Mouse (Mus musculus): Measurements from ENCODE around the gene Afap1l2. TPM values are rescaled to one million over a fixed set of nuclear protein-coding genes. Genes with fewer than 3 reads are reported as not detected.
A peak's percentile ranks its signal among the peaks of the same experiment; 100 is the strongest.

Gene Afap1l2
- polyA plus RNA-seq, 1 experiment from 2014 or later = 5.5 TPM

DNA sequence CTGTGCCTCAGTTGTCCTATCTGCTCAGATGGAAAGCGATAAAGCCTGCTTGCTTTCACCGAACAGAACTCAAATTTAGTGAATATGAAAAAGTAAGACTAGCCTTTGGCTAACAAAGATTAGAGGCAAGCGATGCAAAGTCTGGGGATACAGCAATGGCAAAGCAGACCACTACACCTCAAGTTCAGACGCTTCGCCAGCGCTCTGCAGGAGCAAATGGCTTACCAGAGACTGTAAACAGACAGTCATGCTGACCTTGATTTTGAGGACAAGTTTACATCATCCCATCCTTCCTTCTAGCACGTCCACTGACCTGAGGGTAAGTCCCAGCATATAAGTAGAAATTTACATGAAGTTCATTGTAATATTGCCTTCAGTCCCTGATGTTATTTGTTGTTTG, 61.8 kb downstream of the Afap1l2 start:
- Histone ChIP-seq H3K9me3 (no peaks in the 10 kb centered on the region), H3K27ac (no peak overlapping the region), H3K27me3 (no peaks in the 10 kb centered on the region), H3K36me3 (no peaks in the 10 kb centered on the region), H3K9ac (replicated peaks) (no peak overlapping the region), H3K4me3 (replicated peaks) (no peak overlapping the region), H3K4me1 (replicated peaks) (no peaks in the 10 kb centered on the region), H3K4me2 (replicated peaks) (no peak overlapping the region)
- no peak for ATAC-seq
- WGBS = 93% methylated on average over 7 of the region's 7 CpGs

DNA sequence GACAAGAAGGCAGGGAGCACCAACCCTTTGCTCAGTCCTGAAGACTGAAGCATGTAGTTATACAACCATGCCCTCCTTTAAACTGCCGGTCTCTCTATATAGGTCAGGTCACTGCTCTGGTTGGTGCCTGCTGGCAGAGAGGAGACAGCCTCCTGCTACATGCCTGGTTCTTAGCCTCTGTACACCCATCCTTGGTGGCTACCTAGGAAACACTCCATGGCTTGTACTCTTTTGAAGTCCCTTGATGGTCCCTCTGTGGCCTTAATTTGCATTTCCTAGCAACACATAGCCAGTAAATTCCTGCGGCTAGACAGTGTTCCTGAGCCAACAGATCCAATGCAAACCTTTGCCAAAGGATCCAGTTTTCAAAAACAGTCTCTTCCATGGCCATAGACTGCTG, 62.4 kb downstream of the Afap1l2 start:
- WGBS = 76% methylated on average over 2 of the region's 2 CpGs
- Histone ChIP-seq H3K27me3 (no peaks in the 10 kb centered on the region), H3K4me1 (replicated peaks) (no peaks in the 10 kb centered on the region), H3K36me3 (no peaks in the 10 kb centered on the region), H3K9me3 (no peaks in the 10 kb centered on the region), H3K4me2 (replicated peaks) (no peak overlapping the region), H3K27ac (no peak overlapping the region), H3K4me3 (replicated peaks) (no peak overlapping the region), H3K9ac (replicated peaks) (no peak overlapping the region)
- ATAC-seq = no peak

DNA sequence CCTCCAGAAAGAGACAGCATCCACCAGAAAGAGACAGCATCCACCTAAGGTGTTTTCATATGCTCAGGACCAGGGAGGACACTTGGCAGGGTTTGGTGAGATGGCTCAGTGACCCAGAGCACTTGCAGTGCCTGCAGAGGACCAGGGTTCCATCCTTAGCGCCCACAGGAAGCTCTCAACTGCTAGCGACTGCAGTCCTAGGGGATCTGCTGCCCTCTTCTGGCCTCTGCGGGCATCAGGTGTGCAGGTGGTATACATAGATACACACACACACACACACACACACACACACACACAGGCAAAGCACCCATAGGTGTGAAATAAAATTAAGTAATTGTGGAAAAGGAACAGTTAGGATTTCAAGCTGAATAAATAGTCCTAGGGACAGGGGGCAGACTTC, 63.2 kb downstream of the Afap1l2 start:
- no peak overlapping the region for H3K4me2 ChIP-seq (replicated peaks)
- H3K27ac ChIP-seq = no peak overlapping the region
- H3K4me1 ChIP-seq (replicated peaks) = 0 out of 2 replicates have a peak, but pooled peaks cover 3% of the 10 kb centered on the region
- no peaks in the 10 kb centered on the region for H3K27me3 ChIP-seq
- no peaks in the 10 kb centered on the region for H3K9me3 ChIP-seq
- H3K4me3 ChIP-seq (replicated peaks) = no peak overlapping the region
- no peaks in the 10 kb centered on the region for H3K36me3 ChIP-seq
- no peak for ATAC-seq
- no peak overlapping the region for H3K9ac ChIP-seq (replicated peaks)
- 95% methylated on average over 3 of the region's 3 CpGs for WGBS

DNA sequence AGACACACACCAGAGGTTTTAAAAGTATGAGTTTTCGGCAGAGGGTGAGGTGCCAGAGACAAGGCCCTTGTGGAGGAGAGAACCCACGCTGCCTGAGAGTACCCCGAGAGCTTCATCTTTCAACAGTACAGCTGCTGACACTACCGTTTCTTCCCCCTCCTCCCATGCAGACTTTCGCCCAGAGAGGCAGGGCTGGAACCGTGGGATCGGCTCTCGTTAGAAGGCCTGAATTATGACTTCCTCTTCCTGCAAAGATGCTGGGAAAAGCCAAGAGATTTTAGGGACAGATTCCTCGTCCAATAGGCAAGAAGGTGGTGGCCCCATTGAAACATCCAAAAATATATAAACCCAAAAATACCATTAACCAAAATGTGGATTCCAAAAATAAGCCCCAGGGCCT, 63.8 kb downstream of the Afap1l2 start:
- Histone ChIP-seq H3K9me3 (no peaks in the 10 kb centered on the region), H3K4me2 (replicated peaks) (no peak overlapping the region), H3K36me3 (no peaks in the 10 kb centered on the region), H3K9ac (replicated peaks) (no peak overlapping the region), H3K4me1 (replicated peaks) (0 out of 2 replicates have a peak, but pooled peaks cover 6% of the 10 kb centered on the region), H3K27ac (no peak overlapping the region), H3K4me3 (replicated peaks) (no peak overlapping the region), H3K27me3 (no peaks in the 10 kb centered on the region)
- 88% methylated on average over 9 of the region's 9 CpGs for WGBS
- ATAC-seq = no peak

DNA sequence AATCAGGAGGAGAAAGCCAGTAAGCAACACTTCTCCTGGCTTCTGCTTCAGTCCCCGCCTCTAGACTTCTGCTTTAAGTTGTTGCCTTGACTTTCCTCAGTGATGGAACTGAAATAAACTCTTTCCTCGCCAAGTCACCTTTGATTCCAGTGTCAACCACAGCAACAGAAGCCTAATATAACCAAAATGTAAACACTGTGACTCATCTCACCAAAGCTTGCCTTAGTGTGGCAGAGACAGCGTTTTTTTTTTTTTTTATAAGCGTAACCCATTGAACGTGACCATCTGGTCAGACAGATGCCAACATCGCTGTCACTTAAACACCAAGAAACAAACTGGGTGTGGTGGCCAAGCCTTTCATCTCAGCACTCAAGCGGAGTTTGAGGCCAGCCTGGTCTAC, 65.8 kb downstream of the Afap1l2 start:
- H3K27ac ChIP-seq = no peak overlapping the region
- 0 out of 2 replicates have a peak, but pooled peaks cover 6% of the 10 kb centered on the region for H3K4me1 ChIP-seq (replicated peaks)
- no peak overlapping the region for H3K9ac ChIP-seq (replicated peaks)
- no peak for ATAC-seq
- no peak overlapping the region for H3K4me2 ChIP-seq (replicated peaks)
- no peaks in the 10 kb centered on the region for H3K9me3 ChIP-seq
- H3K27me3 ChIP-seq = no peaks in the 10 kb centered on the region
- no peak overlapping the region for H3K4me3 ChIP-seq (replicated peaks)
- no peaks in the 10 kb centered on the region for H3K36me3 ChIP-seq
- WGBS = 93% methylated on average over 7 of the region's 7 CpGs

DNA sequence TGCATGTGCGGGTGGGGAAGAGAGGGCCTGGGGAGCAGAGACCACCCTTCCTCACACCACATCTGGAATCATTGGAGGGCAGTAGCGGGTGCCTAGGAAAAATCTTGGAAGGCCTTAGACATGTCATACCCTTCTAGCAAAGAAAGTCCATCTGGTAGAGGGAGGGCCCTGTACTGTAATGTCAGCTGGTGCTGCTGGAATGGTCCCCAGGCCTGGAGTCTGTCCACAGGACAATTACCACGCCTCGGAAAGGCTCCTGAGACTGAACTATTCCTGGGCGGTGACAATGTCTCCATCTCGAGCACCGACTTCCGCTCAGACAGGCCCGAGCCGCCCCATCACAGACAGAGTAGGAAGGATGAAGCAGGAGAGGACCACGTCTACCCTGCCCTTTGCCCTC, 67.5 kb downstream of the Afap1l2 start:
- Histone ChIP-seq H3K4me1 (replicated peaks) (0 out of 2 replicates have a peak, but pooled peaks cover 6% of the 10 kb centered on the region), H3K27ac (no peak overlapping the region), H3K4me2 (replicated peaks) (no peak overlapping the region), H3K9me3 (no peaks in the 10 kb centered on the region), H3K36me3 (no peaks in the 10 kb centered on the region), H3K4me3 (replicated peaks) (no peak overlapping the region), H3K9ac (replicated peaks) (no peak overlapping the region), H3K27me3 (no peaks in the 10 kb centered on the region)
- ATAC-seq = no peak
- 94% methylated on average over 11 of the region's 11 CpGs for WGBS

DNA sequence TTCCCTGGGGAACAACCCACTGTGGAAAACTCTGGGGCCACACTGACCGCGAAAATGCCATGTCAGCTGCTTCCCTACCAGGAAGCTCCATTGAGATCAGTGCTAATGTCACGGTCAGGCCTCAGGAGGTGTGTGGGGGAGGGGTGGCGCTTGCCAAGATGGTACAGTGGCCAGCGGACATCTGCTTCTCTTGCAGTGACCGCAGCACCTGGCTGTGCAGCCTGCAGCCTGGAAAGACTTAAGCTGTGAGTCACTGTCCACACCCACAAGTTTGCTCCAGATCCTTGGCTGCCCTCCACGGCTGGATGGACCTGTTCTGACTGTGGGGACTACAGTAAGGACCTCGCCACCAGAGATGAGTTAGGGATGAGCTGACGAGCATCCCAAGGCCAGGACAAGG, 68.2 kb downstream of the Afap1l2 start:
- Histone ChIP-seq H3K4me2 (replicated peaks) (no peak overlapping the region), H3K4me1 (replicated peaks) (0 out of 2 replicates have a peak, but pooled peaks cover 6% of the 10 kb centered on the region), H3K27ac (no peak overlapping the region), H3K27me3 (no peaks in the 10 kb centered on the region), H3K9me3 (no peaks in the 10 kb centered on the region), H3K4me3 (replicated peaks) (no peak overlapping the region), H3K36me3 (no peaks in the 10 kb centered on the region), H3K9ac (replicated peaks) (no peak overlapping the region)
- ATAC-seq = 0 out of 2 replicates have a peak, but pooled peaks have one; percentile 20
- 52% methylated on average over 9 of the region's 9 CpGs for WGBS

DNA sequence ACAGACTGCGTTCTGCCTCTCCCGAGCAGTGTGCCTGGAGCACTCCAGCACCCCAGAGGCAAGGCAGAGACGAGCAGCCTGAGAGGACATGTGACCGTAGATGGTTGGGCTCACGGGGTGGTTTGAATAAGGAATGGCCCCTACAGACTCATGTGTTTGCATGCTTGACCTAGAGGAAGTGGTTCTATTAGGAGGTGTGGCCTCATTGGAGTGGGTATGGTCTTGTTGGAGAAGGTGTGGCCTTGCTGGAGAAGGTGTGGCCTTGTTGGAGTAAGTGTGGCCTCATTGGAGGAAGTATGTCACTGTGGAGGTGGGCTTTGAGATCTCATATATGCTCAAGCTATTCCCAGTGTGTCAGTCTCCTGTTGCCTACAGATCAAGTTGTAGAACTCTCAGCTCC, 70.1 kb downstream of the Afap1l2 start:
- ATAC-seq = no peak
- 94% methylated on average over 5 of the region's 5 CpGs for WGBS
- H3K4me2 ChIP-seq (replicated peaks) = no peak overlapping the region
- no peak overlapping the region for H3K9ac ChIP-seq (replicated peaks)
- H3K9me3 ChIP-seq = no peaks in the 10 kb centered on the region
- no peak overlapping the region for H3K27ac ChIP-seq
- no peak overlapping the region for H3K4me3 ChIP-seq (replicated peaks)
- no peaks in the 10 kb centered on the region for H3K36me3 ChIP-seq
- H3K27me3 ChIP-seq = no peaks in the 10 kb centered on the region
- 0 out of 2 replicates have a peak, but pooled peaks cover 6% of the 10 kb centered on the region for H3K4me1 ChIP-seq (replicated peaks)

DNA sequence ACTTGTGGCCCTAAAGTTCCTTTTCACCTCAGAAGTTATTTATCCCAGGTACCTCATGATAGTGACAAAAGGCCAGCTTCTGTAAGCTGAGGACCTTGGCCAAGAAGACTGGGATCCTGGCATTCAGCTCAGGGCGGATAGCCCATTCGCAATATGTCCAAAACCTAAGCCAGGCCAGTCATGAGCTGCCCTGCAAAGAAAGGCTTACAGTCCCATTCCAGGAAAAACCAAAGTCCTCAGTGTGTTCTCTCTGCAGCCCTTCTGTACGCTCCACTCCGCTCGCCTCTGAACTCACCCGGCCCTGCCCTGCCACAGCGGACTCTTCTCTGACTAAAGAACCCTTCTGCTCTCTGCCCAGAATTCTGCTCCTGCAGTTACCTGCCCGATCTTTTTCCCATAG, 71.8 kb downstream of the Afap1l2 start:
- Histone ChIP-seq H3K9ac (replicated peaks) (no peak overlapping the region), H3K4me1 (replicated peaks) (0 out of 2 replicates have a peak, but pooled peaks cover 6% of the 10 kb centered on the region), H3K27me3 (no peaks in the 10 kb centered on the region), H3K9me3 (no peaks in the 10 kb centered on the region), H3K4me2 (replicated peaks) (no peak overlapping the region), H3K27ac (no peak overlapping the region), H3K4me3 (replicated peaks) (no peak overlapping the region), H3K36me3 (no peaks in the 10 kb centered on the region)
- ATAC-seq = no peak
- WGBS = 94% methylated on average over 8 of the region's 8 CpGs

DNA sequence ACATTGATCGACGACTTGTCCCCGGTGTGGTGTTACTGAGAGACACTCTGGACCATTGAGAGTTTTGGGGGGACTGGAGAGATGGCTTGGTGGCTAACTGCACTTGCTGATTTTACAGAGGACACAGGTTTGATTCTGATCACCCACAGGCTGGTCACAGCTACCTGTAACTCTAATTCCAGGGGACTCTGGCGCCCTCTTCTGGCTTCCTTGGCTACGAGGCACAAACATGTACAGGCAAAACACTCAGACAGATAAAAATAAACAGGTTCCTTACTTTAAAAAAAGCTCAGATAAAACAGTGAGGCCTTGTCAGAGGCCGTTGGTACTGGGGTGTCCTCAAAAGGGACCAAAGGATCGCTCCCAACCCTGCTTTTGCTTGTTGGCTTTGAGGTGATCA, 72.3 kb downstream of the Afap1l2 start:
- Histone ChIP-seq H3K4me1 (replicated peaks) (0 out of 2 replicates have a peak, but pooled peaks cover 6% of the 10 kb centered on the region), H3K4me2 (replicated peaks) (no peak overlapping the region), H3K27ac (no peak overlapping the region), H3K9me3 (no peaks in the 10 kb centered on the region), H3K9ac (replicated peaks) (no peak overlapping the region), H3K27me3 (no peaks in the 10 kb centered on the region), H3K36me3 (no peaks in the 10 kb centered on the region), H3K4me3 (replicated peaks) (no peak overlapping the region)
- WGBS = 87% methylated on average over 7 of the region's 7 CpGs
- no peak for ATAC-seq

DNA sequence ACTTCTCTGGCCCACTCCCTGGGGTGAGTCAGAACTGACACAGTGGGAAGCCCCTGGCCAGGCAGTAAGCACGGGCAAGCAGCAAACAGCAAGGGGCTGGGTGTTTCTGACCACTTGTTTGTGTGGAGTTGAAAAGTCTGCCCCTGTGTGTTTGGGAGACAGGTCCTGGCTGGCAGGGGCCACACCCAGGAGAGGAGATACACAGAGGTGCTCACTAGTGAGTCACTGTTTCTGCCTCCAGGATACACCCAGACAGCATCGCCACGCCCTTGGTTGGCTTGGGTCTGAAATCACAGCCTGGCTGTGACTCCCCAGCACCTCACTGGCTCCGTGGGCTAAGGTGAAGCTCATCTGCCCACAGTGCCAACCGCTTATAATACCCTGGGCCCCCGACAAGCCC, 72.9 kb downstream of the Afap1l2 start:
- Histone ChIP-seq H3K9me3 (no peaks in the 10 kb centered on the region), H3K4me2 (replicated peaks) (no peak overlapping the region), H3K4me3 (replicated peaks) (no peak overlapping the region), H3K27ac (no peak overlapping the region), H3K36me3 (no peaks in the 10 kb centered on the region), H3K9ac (replicated peaks) (no peak overlapping the region), H3K4me1 (replicated peaks) (0 out of 2 replicates have a peak, but pooled peaks cover 5% of the 10 kb centered on the region), H3K27me3 (no peaks in the 10 kb centered on the region)
- WGBS = 90% methylated on average over 6 of the region's 6 CpGs
- no peak for ATAC-seq

DNA sequence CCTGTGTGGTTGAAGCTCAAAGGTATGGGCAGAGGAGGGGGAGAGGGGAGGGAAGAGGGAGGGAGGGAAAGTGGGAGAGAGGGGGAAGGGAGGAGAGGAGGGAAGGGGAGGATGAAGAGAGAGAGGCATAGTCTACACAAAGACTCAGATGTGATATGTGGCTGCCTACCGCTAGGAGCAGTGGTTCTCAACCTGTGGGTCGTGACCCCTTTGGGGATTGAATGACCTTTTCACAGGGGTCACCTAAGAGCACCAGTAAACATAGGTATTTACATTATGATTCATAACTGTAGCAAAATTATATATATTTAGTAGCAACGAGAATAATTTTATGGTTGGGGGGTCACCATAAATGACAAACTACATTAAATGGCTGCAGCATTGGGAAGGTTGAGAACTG, 74.2 kb downstream of the Afap1l2 start:
- no peaks in the 10 kb centered on the region for H3K27me3 ChIP-seq
- H3K4me1 ChIP-seq (replicated peaks) = no peaks in the 10 kb centered on the region
- H3K36me3 ChIP-seq = no peaks in the 10 kb centered on the region
- no peak for ATAC-seq
- H3K9me3 ChIP-seq = no peaks in the 10 kb centered on the region
- no peak overlapping the region for H3K4me3 ChIP-seq (replicated peaks)
- H3K9ac ChIP-seq (replicated peaks) = no peak overlapping the region
- 80% methylated on average over 3 of the region's 3 CpGs for WGBS
- H3K27ac ChIP-seq = no peak overlapping the region
- H3K4me2 ChIP-seq (replicated peaks) = no peak overlapping the region

DNA sequence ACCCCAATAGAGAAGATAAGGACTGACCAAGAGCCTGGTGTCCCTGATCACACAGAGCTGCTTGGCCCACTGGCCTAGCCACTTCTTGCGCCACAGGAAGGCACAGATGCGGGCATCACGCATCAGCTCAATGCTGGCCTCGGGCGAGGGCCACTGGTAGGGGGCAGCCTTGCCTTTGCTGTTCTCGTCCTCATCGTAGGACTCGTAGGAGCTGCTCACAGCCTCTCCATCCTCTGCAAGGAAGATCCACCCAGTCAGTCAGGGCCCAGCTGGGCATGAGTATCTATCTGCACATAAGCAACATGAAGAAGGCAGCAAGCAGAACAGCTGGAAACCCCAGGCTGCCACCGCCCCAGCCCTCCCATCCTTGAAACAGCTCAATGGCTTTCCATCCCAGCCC, 78.0 kb downstream of the Afap1l2 start:
- no peak overlapping the region for H3K4me2 ChIP-seq (replicated peaks)
- H3K4me1 ChIP-seq (replicated peaks) = no peaks in the 10 kb centered on the region
- no peak for ATAC-seq
- H3K9me3 ChIP-seq = no peaks in the 10 kb centered on the region
- WGBS = 88% methylated on average over 9 of the region's 9 CpGs
- no peak overlapping the region for H3K27ac ChIP-seq
- H3K27me3 ChIP-seq = no peaks in the 10 kb centered on the region
- H3K4me3 ChIP-seq (replicated peaks) = no peak overlapping the region
- no peak overlapping the region for H3K9ac ChIP-seq (replicated peaks)
- H3K36me3 ChIP-seq = no peaks in the 10 kb centered on the region

Measured in midbrain, embryonic 13.5 days (tissue).